Mouse (Mus musculus): ENCODE results near the gene Hivep1. TPM values are rescaled to one million over a fixed set of nuclear protein-coding genes. Genes with fewer than 3 reads are reported as not detected.

The Hivep1 gene
- polyA plus RNA-seq, 1 experiment from 2014 or later, result 12.0 TPM

GRCm38 (mm10) chr13:42159416-42160185 is 107.8 kb downstream of the Hivep1 start:
- H3K4me1 ChIP-seq (ENCODE audit: control insufficient read depth, insufficient read depth, low read length), result peaks cover 3% of the 10 kb centered on the region
- H3K27ac ChIP-seq (ENCODE audit: low read depth, low read length), result no peak overlapping the region
- H3K36me3 ChIP-seq (ENCODE audit: control insufficient read depth, insufficient read depth, low read length), result peaks cover 3% of the 10 kb centered on the region; the same call in 1 of the 2 replicates
- ATAC-seq (ENCODE audit: low FRiP score) (no peak), DNase-seq (ENCODE audit: low spot score, missing footprints) (no peak)
- H3K9ac ChIP-seq (ENCODE audit: low read length), result no peak overlapping the region
- no peaks in the 10 kb centered on the region for H3K9me3 ChIP-seq (ENCODE audit: control insufficient read depth, low read length)
- no peak overlapping the region for H3K4me2 ChIP-seq
- 78% methylated on average over 14 of the region's 14 CpGs for WGBS
- no peaks in the 10 kb centered on the region for H3K27me3 ChIP-seq (ENCODE audit: control insufficient read depth, insufficient read depth, low read length)
- no peak overlapping the region for H3K4me3 ChIP-seq (ENCODE audit: low read depth, low read length)

DNA sequence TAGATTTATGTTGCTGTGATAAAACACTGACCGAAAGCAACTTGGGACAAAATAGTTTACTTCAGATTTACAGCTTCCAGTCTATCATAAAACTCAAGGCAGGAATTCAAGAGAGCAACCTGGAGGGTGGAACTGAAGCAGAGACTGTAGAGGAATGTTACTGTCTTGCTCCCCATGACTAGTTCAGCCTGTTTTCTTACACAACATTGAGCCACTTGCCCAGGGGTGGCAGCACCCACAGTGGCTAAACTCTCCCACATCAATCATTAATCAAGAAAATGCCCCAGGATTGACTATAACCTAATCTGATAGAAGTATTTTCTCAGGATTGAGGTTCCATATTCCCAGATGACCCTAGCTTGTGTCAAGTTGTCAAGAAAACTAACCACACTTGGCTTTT is 119.0 kb downstream of the Hivep1 start:
- 94% methylated on average over 1 of the region's 1 CpGs for WGBS
- Histone ChIP-seq H3K36me3 (ENCODE audit: control insufficient read depth, insufficient read depth, low read length) (peaks cover 2% of the 10 kb centered on the region; the same call in 1 of the 2 replicates), H3K4me1 (ENCODE audit: control insufficient read depth, insufficient read depth, low read length) (no peaks in the 10 kb centered on the region), H3K27ac (ENCODE audit: low read depth, low read length) (no peak overlapping the region), H3K4me3 (ENCODE audit: low read depth, low read length) (no peak overlapping the region), H3K9me3 (ENCODE audit: control insufficient read depth, low read length) (no peaks in the 10 kb centered on the region), H3K4me2 (no peak overlapping the region), H3K27me3 (ENCODE audit: control insufficient read depth, insufficient read depth, low read length) (no peaks in the 10 kb centered on the region), H3K9ac (ENCODE audit: low read length) (no peak overlapping the region)
- ATAC-seq (ENCODE audit: low FRiP score) (no peak), DNase-seq (ENCODE audit: low spot score, missing footprints) (no peak)

- H3K4me3 ChIP-seq (ENCODE audit: low read depth, low read length), result no peak overlapping the region
- H3K9ac ChIP-seq (ENCODE audit: low read length), result no peak overlapping the region
- H3K27me3 ChIP-seq (ENCODE audit: control insufficient read depth, insufficient read depth, low read length), result no peaks in the 10 kb centered on the region
- no peaks in the 10 kb centered on the region for H3K9me3 ChIP-seq (ENCODE audit: control insufficient read depth, low read length)
- no peak overlapping the region for H3K27ac ChIP-seq (ENCODE audit: low read depth, low read length)
- peak; percentile 83 for DNase-seq (ENCODE audit: low spot score, missing footprints)
- no peaks in the 10 kb centered on the region for H3K36me3 ChIP-seq (ENCODE audit: control insufficient read depth, insufficient read depth, low read length)
- no peak for ATAC-seq (ENCODE audit: low FRiP score)
- H3K4me1 ChIP-seq (ENCODE audit: control insufficient read depth, insufficient read depth, low read length), result no peaks in the 10 kb centered on the region
- H3K4me2 ChIP-seq, result no peak overlapping the region
- WGBS, result 25% methylated on average over 3 of the region's 3 CpGs
Measured at GRCm38 (mm10) chr13:42174827-42175420, 123.1 kb downstream of the Hivep1 start.

- ATAC-seq (ENCODE audit: low FRiP score) (no peak), DNase-seq (ENCODE audit: low spot score, missing footprints) (no peak)
- H3K4me3 ChIP-seq (ENCODE audit: low read depth, low read length), result no peak overlapping the region
- no peaks in the 10 kb centered on the region for H3K9me3 ChIP-seq (ENCODE audit: control insufficient read depth, low read length)
- no peak overlapping the region for H3K4me2 ChIP-seq
- no peak overlapping the region for H3K9ac ChIP-seq (ENCODE audit: low read length)
- peaks cover 3% of the 10 kb centered on the region; the same call in 1 of the 2 replicates for H3K36me3 ChIP-seq (ENCODE audit: control insufficient read depth, insufficient read depth, low read length)
- no peaks in the 10 kb centered on the region for H3K27me3 ChIP-seq (ENCODE audit: control insufficient read depth, insufficient read depth, low read length)
- no peaks in the 10 kb centered on the region for H3K4me1 ChIP-seq (ENCODE audit: control insufficient read depth, insufficient read depth, low read length)
- WGBS, result 94% methylated on average over 5 of the region's 5 CpGs
- H3K27ac ChIP-seq (ENCODE audit: low read depth, low read length), result no peak overlapping the region
Measured at GRCm38 (mm10) chr13:42182635-42183034, 130.8 kb downstream of the Hivep1 start.

GRCm38 (mm10) chr13:42184131-42184530 is 132.3 kb downstream of the Hivep1 start:
- no peak overlapping the region for H3K27ac ChIP-seq (ENCODE audit: low read depth, low read length)
- no peaks in the 10 kb centered on the region for H3K4me1 ChIP-seq (ENCODE audit: control insufficient read depth, insufficient read depth, low read length)
- no peak overlapping the region for H3K9ac ChIP-seq (ENCODE audit: low read length)
- WGBS, result 94% methylated on average over 17 of the region's 17 CpGs
- no peak for DNase-seq (ENCODE audit: low spot score, missing footprints)
- no peaks in the 10 kb centered on the region for H3K9me3 ChIP-seq (ENCODE audit: control insufficient read depth, low read length)
- peaks cover 3% of the 10 kb centered on the region; the same call in 1 of the 2 replicates for H3K36me3 ChIP-seq (ENCODE audit: control insufficient read depth, insufficient read depth, low read length)
- ATAC-seq (ENCODE audit: low FRiP score), result no peak
- no peak overlapping the region for H3K4me2 ChIP-seq
- H3K4me3 ChIP-seq (ENCODE audit: low read depth, low read length), result no peak overlapping the region
- no peaks in the 10 kb centered on the region for H3K27me3 ChIP-seq (ENCODE audit: control insufficient read depth, insufficient read depth, low read length)

DNA sequence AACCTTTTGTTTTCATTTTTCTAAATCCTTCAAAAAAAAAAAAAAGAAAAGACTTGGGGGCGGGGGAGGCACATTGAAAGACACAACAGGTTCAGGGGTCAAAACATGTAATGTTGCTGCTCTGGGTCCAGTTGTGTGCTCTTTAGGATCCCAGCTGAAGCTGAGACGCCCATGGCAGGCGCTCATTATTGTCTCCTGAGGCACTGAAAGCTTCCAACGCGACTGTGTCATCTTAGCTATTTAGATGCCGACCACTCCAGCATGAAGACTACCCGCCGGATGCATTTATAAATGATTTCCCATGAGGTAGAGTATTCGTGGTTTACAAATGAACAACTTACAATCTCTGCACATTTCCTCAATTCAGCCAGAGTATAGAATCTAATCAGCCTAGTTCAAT is 141.2 kb downstream of the Hivep1 start:
- Histone ChIP-seq H3K4me2 (no peak overlapping the region), H3K27me3 (ENCODE audit: control insufficient read depth, insufficient read depth, low read length) (no peaks in the 10 kb centered on the region)
- no peak for DNase-seq (ENCODE audit: low spot score, missing footprints)

DNA sequence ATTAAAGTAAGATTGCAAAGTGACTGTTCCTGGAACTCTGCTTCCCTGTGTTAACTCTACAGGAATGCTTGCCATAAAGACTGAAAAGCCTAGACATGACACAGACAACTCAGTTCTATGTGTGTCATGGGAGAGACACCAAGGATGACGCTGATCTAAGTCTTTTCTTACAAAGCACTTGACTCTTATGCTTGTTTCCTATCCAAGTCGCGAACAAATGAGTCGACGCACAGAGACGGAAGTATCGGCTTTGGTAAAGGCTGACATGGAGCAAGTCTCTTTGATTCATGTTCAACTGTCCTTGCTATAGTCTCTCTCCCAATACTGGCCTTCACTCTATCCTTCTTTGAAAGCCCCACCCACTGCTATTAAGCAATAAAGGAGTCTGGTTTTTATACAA is 143.8 kb downstream of the Hivep1 start:
- no peak for ATAC-seq (ENCODE audit: low FRiP score)
- H3K9me3 ChIP-seq (ENCODE audit: control insufficient read depth, low read length), result no peaks in the 10 kb centered on the region
- no peak overlapping the region for H3K4me2 ChIP-seq
- peaks cover 6% of the 10 kb centered on the region; the same call in 1 of the 2 replicates for H3K4me1 ChIP-seq (ENCODE audit: control insufficient read depth, insufficient read depth, low read length)
- no peak overlapping the region for H3K9ac ChIP-seq (ENCODE audit: low read length)
- no peaks in the 10 kb centered on the region for H3K27me3 ChIP-seq (ENCODE audit: control insufficient read depth, insufficient read depth, low read length)
- DNase-seq (ENCODE audit: low spot score, missing footprints), result no peak
- H3K27ac ChIP-seq (ENCODE audit: low read depth, low read length), result no peak overlapping the region
- no peak overlapping the region for H3K4me3 ChIP-seq (ENCODE audit: low read depth, low read length)
- no peaks in the 10 kb centered on the region for H3K36me3 ChIP-seq (ENCODE audit: control insufficient read depth, insufficient read depth, low read length)
- WGBS, result 88% methylated on average over 7 of the region's 7 CpGs

More for the DNA sequence above, 141.2 kb downstream of the Hivep1 start:
- H3K36me3 ChIP-seq (ENCODE audit: control insufficient read depth, insufficient read depth, low read length), result no peaks in the 10 kb centered on the region
- no peaks in the 10 kb centered on the region for H3K9me3 ChIP-seq (ENCODE audit: control insufficient read depth, low read length)
- 3% methylated on average over 9 of the region's 9 CpGs for WGBS
- 0 out of 2 replicates have a peak, but pooled peaks have one; percentile 27 for ATAC-seq (ENCODE audit: low FRiP score)
- H3K4me3 ChIP-seq (ENCODE audit: low read depth, low read length), result no peak overlapping the region
- no peak overlapping the region for H3K27ac ChIP-seq (ENCODE audit: low read depth, low read length)
- H3K4me1 ChIP-seq (ENCODE audit: control insufficient read depth, insufficient read depth, low read length), result peaks cover 6% of the 10 kb centered on the region; the same call in 1 of the 2 replicates
- H3K9ac ChIP-seq (ENCODE audit: low read length), result no peak overlapping the region

DNA sequence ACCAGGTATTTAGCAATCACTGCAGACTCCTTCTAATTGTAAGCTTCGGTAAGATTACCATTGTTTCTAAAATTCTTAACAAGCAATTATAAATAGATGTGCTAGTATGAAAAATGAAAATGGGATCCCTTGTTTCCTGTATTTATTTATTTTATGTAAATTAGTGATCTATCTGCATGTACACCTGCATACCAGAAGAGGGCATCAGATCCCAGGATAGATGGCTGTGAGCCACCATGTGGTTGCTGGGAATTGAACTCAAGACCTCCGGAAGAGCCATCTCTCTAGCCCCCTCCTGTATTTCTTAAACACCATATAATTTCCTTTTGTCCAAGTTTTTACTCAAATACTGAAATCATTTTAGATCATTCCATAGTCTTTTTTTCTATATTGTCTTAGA is 145.8 kb downstream of the Hivep1 start:
- no peaks in the 10 kb centered on the region for H3K9me3 ChIP-seq (ENCODE audit: control insufficient read depth, low read length)
- ATAC-seq (ENCODE audit: low FRiP score), result no peak
- 97% methylated on average over 2 of the region's 2 CpGs for WGBS
- peaks cover 2% of the 10 kb centered on the region; the same call in 1 of the 2 replicates for H3K4me1 ChIP-seq (ENCODE audit: control insufficient read depth, insufficient read depth, low read length)
- no peak overlapping the region for H3K4me3 ChIP-seq (ENCODE audit: low read depth, low read length)
- H3K27me3 ChIP-seq (ENCODE audit: control insufficient read depth, insufficient read depth, low read length), result no peaks in the 10 kb centered on the region
- H3K36me3 ChIP-seq (ENCODE audit: control insufficient read depth, insufficient read depth, low read length), result no peaks in the 10 kb centered on the region
- H3K27ac ChIP-seq (ENCODE audit: low read depth, low read length), result no peak overlapping the region
- H3K9ac ChIP-seq (ENCODE audit: low read length), result no peak overlapping the region
- H3K4me2 ChIP-seq, result no peak overlapping the region
- no peak for DNase-seq (ENCODE audit: low spot score, missing footprints)

DNA sequence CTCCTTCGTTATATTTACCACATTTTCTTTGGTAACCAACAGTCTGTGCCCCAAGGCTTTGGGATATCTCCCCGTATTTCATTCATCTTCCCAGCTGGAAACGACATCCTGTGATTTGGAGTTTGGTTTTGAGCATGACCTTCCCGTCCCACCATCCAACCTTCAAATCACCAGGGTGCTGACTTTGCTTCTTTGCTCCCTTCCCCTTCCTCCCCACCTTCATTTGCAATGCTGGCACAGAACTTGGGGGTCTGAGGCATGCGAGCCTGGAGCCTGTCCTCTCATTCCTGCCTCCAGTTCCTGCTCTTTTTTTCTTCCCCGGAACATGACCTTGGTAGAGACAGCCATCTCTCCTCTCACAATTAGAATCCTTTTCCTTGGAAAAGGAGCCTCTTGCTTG is 161.7 kb downstream of the Hivep1 start:
- DNase-seq (ENCODE audit: low spot score, missing footprints) (no peak), ATAC-seq (ENCODE audit: low FRiP score) (no peak)
- no peaks in the 10 kb centered on the region for H3K27me3 ChIP-seq (ENCODE audit: control insufficient read depth, insufficient read depth, low read length)
- 85% methylated on average over 6 of the region's 6 CpGs for WGBS
- H3K4me1 ChIP-seq (ENCODE audit: control insufficient read depth, insufficient read depth, low read length), result no peaks in the 10 kb centered on the region
- no peaks in the 10 kb centered on the region for H3K9me3 ChIP-seq (ENCODE audit: control insufficient read depth, low read length)
- no peak overlapping the region for H3K4me3 ChIP-seq (ENCODE audit: low read depth, low read length)
- no peak overlapping the region for H3K27ac ChIP-seq (ENCODE audit: low read depth, low read length)
- no peak overlapping the region for H3K9ac ChIP-seq (ENCODE audit: low read length)
- no peaks in the 10 kb centered on the region for H3K36me3 ChIP-seq (ENCODE audit: control insufficient read depth, insufficient read depth, low read length)
- no peak overlapping the region for H3K4me2 ChIP-seq

Data from midbrain, embryonic 11.5 days (tissue).